Mouse (Mus musculus) c-Kit-positive CD71-negative TER-119-negative erythroid progenitor cells, embryonic 14.5 days (primary cell): ENCODE measurements around the gene Insm2.
"Not testable (repeated sequence)": the region's sequence is repeated elsewhere in the genome, so short reads cannot be mapped to it uniquely, and the experiment has no call there.

ENCODE experiments used
- DNase-seq: peaks from one replicate; pipeline ENCODE4 v3.0.0-alpha.2; 2013; ENCODE audit warnings: low read depth

Insm2 gene

DNA sequence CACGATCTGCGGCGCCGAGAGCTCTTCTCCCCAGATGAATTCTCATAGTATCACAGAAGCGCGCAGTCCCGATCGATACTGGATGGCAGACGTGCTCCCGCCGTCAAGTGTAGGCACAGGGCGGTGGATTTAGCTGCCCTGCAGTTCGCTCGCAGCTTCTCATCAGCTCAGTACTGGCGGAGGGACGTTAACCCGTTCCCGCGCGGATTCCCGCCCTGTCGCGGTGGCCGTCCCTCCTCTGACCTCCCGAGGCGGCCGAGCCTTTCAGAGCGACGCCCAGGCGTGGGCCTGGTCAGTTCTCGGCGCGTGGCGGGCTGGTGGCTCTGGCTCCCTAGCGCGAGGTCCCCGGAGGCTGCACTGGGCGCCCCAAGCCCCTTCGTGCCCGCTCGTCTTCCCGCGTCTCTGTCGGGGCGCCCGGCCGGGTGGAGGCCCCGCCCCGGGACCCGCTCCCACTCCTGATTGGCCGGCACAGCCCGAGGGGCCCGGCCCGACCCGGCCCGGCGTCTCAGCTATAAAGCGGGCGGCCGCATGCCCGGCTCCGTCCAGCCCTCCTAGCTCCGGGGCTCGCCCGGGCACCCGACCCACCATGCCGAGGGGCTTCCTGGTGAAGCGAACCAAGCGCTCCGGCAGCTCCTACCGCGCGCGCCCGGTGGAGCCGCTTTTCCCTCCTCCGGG, at the start of gene Insm2:
Insm2 (plus strand) TSS at position 541 of the 675 bp plus-strand sequence.
- DNase-seq, result no peak

- DNase-seq, result not testable (repeated sequence)
Observed at GRCm38 (mm10) chr12:55554901-55555300, 44.3 kb upstream of the Insm2 start.

- no peak for DNase-seq
Observed at GRCm38 (mm10) chr12:55557866-55558265, 41.4 kb upstream of the Insm2 start.

- no peak for DNase-seq
Observed at GRCm38 (mm10) chr12:55559184-55559855, 39.9 kb upstream of the Insm2 start.

- no peak for DNase-seq
Observed at GRCm38 (mm10) chr12:55560025-55560690, 39.1 kb upstream of the Insm2 start.

GRCm38 (mm10) chr12:55563742-55564141, 35.5 kb upstream of the Insm2 start:
- DNase-seq, result no peak

DNA sequence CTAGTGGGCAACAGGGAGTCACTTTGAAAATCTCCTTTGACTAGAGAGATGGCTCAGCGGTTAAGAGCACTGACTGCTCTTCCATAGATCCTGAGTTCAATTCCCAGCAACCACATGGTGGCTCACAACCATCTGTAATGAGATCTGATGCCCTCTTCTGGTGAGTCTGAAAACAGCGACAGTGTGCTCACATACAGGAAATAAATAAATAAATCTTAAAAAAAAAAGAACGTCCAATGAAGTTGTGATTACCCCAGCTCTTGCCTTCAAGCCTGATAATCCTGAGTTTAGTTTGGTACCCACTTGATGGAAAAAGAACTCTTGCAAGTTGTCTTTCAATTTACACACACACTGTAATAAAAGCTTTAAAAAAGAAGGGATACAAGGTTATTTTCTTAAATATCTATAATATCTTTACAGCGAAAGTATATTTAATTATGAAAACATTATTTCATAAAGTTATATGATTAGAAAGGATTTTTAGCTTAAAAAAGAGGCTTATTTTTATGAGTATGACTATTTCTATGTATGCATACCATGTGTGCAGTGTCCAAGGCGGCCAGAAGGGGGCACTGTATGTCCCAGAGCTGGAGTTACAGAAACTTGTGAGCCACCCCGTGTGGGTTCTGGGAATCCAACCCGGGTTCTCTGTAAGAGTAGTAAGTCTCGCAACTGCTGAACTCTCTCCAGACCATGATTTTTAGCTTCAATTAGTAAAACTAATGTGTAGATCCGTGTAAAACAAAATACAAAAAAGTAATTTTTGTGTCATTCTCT, 34.9 kb upstream of the Insm2 start:
- no peak for DNase-seq

DNA sequence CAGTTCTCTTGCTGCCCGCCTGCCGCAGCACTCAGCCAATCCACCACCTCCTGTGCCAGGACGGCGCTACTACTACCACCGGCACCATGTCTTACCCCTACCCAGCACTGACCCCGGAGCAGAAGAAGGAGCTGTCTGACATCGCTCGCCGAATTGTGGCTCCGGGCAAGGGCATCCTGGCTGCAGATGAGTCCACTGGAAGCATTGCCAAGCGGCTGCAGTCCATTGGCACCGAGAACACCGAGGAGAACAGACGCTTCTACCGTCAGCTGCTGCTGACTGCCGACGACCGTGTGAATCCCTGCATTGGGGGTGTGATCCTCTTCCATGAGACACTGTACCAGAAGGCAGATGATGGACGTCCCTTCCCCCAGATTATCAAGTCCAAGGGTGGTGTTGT, 34.0 kb upstream of the Insm2 start, which contains the start of gene Aldoart2:
Aldoart2 (plus strand) TSS at position 34 of the 400 bp plus-strand sequence.
- DNase-seq, result no peak

- DNase-seq, result no peak
Observed at GRCm38 (mm10) chr12:55565867-55566266, 33.4 kb upstream of the Insm2 start.

- DNase-seq, result no peak
Observed at GRCm38 (mm10) chr12:55566837-55567236, 32.4 kb upstream of the Insm2 start.

DNA sequence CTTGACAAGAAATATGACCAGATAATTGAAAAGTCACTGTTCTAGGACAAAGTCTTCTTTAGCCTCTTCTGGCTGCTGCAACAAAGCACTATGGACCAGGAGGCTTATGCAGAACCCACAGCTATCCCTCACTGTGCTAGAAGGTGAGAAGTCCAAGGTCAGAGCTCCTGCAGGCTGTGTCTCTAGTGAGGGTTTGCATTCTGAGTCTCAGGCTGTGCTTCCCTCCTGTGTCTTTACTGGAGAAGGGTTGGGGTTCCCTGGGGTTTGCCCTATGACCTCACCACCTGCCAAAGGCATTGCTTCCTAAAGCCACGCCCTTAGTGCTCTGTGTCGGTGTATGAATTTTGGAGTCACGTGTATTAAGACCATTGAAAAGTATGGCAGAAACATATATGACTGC, 30.8 kb upstream of the Insm2 start:
- DNase-seq, result no peak

DNA sequence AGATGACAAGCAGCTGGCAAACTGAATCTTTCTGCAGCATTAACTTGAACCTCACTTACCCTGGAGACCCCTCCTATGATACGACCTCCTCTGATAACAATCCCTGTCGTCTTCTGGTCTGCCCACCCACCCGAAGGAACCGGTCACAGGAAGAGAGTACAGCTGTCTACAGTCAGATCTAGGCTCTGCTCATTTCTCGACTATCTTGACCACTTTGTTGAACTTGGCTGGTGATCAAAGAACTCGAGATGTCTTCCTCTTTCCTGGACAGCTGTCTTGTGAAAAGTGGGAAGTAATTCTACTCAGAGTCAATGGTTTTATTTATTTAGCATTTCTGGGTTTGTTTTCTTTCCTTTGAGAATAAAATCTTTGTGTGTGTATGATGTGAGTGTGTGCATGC, 29.6 kb upstream of the Insm2 start:
- no peak for DNase-seq

DNA sequence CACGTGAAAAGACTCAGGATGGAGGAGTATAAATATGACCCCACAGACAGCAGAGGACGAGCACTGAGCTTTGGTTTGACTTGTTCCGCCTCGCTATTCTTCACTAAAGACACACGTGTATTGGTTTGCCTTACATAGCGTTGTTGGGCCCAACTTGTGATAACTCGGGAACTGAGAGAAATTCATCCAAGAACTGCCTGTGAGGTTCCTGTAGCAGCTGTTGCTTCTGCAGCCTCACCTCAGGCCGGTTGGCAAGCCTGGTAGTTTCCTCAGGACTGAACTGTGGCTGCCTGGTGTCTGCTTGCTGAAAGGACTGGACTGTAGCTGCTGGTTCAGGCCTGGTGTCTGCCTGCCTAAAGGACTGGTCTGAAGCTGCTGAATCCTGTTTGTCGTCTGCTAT, 28.6 kb upstream of the Insm2 start:
- no peak for DNase-seq

DNA sequence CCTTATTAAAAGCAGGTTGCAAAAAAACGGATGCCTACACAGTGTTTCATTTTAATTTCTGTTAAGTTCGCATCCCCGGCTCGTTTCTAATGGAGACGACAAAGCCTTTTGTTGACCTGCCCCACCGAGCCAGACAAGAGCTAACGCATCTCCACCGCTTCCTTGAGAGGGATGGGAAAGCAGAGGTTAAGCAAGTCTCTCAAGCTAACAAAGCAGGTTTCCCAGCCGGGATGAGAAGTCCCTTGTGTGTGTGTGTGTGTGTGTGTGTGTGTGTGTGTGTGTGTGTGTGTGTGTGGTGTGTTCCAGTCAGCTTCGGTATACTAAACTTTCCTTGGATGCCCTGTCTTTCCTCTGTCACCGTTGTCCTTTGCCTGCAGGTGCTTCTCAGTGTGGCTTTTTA, 28.0 kb upstream of the Insm2 start:
- DNase-seq, result no peak

- no peak for DNase-seq
Observed at GRCm38 (mm10) chr12:55571661-55572060, 27.6 kb upstream of the Insm2 start.

- no peak for DNase-seq
Observed at GRCm38 (mm10) chr12:55573089-55573488, 26.1 kb upstream of the Insm2 start.

DNA sequence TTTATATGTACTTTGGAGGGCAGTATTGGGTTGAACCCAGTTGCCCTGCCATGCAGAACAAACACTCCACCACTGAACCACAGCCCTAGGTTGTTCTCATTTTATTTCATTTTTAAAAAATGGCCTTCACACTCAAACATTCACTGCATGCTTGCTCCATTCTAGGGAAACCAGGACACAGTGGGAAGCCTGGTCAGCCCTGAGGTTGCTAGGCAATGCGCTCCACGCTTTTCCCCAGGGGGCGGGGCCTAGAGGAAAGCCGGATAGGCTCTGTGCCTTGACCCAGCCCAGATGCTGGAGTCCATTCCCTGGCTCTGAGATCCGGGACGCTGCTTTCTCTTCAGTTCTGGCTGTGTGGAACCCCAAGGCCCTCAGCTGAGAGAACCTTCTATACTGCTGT, 25.4 kb upstream of the Insm2 start:
- no peak for DNase-seq

DNA sequence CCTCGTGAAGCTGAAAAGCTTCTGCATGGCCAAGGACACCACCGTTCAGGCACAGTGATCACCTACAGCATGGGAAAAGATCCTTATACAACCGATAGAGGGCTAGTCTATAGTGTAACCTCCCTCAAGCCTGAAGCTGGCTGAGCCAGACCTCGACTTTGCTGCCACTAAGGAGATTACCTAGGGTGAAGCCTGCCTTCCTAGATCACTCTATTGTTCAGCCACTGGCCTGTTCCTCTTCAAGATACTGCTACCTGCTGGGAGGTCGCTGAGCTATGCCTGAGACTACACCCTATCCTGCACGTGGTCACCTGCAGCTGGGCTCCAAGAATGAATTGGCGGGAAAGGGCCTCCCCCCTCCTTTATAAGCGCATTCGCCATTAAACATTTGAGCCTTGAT, 12.3 kb upstream of the Insm2 start:
- not testable (repeated sequence) for DNase-seq

DNA sequence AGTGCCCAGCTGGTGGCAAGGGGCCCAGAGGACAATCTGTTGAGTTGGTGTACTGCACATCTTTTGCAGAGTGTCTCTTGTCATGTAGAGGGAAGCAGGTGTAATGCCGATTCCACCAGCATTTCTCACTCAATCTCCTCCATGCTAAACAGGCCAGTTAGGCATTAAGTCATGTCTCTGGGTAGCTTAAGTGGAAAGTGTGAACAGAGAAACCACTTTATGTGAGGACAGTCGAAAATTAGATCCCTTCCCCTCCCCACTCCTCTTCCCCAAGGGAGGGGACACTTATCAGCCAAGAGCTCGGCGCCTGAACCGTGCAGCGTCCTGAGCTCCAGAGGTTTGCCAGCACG, 715 bp upstream of the Insm2 start:
- no peak for DNase-seq

GRCm38 (mm10) chr12:55599639-55600502, 644 bp downstream of the Insm2 start:
- peak; percentile 47 for DNase-seq

DNA sequence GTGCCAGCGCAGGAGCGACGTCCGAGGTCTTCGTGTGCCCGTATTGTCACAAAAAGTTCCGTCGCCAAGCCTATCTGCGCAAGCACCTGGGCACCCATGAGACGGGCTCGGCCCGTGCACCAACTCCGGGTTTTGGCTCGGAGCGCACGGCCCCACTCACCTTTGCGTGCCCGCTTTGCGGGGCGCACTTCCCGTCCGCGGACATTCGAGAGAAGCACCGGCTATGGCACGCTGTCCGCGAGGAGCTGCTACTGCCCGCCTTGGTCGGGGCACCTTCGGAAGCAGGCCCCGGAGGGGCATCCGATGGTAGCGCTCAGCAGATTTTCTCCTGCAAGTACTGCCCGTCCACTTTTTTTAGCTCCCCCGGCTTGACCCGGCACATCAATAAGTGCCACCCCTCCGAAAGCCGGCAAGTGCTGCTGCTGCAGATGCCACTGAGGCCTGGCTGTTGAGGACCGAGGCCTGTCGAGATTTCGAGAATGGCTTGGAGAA, 1.3 kb downstream of the Insm2 start:
- no peak for DNase-seq
